Mouse (Mus musculus) lung, embryonic 15.5 days (tissue): Measurements from ENCODE around the gene Cadps2. TPM values are rescaled to one million over a fixed set of nuclear protein-coding genes. Genes with fewer than 3 reads are reported as not detected.

Experiments used
- ATAC-seq: fragments of 200-750 bp; cut with Nextera tagmentation; 2 replicates; pipeline ENCODE4 v1.8.0; 2017; ENCODE audit warnings: moderate number of reproducible peaks, borderline replicate concordance; ENCODE audit not compliant: low FRiP score, low TSS enrichment; ENCODE audit errors: extremely low read depth
- H3K27ac ChIP-seq: fragments of 300-500 bp; sonication (generic); 2 replicates; pipeline ENCODE4 v1.5.1; 2015; ENCODE audit warnings: moderate library complexity, mild to moderate bottlenecking, inconsistent platforms
- H3K27me3 ChIP-seq: fragments of 300-500 bp; sonication (generic); 2 replicates; pipeline ENCODE4 v1.6.1; 2015; ENCODE audit warnings: inconsistent platforms
- H3K36me3 ChIP-seq: fragments of 300-500 bp; sonication (generic); 2 replicates; pipeline ENCODE4 v1.6.1; 2015; ENCODE audit warnings: inconsistent platforms
- H3K4me1 ChIP-seq: fragments of 300-500 bp; sonication (generic); 2 replicates; pipeline ENCODE4 v1.6.1; 2015; ENCODE audit warnings: inconsistent platforms
- H3K4me2 ChIP-seq: fragments of 300-500 bp; sonication (generic); 2 replicates; pipeline ENCODE4 v1.6.1; 2015; ENCODE audit warnings: inconsistent platforms, mild to moderate bottlenecking, moderate library complexity
- H3K4me3 ChIP-seq: fragments of 300-500 bp; sonication (generic); 2 replicates; pipeline ENCODE4 v1.5.1; 2015; ENCODE audit warnings: mild to moderate bottlenecking, inconsistent platforms
- H3K9ac ChIP-seq: fragments of 300-500 bp; sonication (generic); 2 replicates; pipeline ENCODE4 v1.6.1; 2015; ENCODE audit warnings: inconsistent platforms
- H3K9me3 ChIP-seq: fragments of 300-500 bp; sonication (generic); 2 replicates; pipeline ENCODE4 v1.6.1; 2016; ENCODE audit warnings: inconsistent platforms
- WGBS: fragments of 180-500 bp; shearing (Covaris S2); methylation state at CpG from one replicate; pipeline ENCODE4 v1.1.7; 2015; 5-methylcytosine and 5-hydroxymethylcytosine counted together
- polyA plus RNA-seq: library from polyadenylated mRNA; unstranded; fragments of >200 nt; fragmentation: Nextera tagmentation; extraction: Ambion mirVana; gene quantifications from 2 replicates; pipeline ENCODE4 v1.2.1, GENCODE M21; 2015

The Cadps2 gene
- polyA plus RNA-seq, 1 experiment from 2014 or later, result 7.9 TPM

DNA sequence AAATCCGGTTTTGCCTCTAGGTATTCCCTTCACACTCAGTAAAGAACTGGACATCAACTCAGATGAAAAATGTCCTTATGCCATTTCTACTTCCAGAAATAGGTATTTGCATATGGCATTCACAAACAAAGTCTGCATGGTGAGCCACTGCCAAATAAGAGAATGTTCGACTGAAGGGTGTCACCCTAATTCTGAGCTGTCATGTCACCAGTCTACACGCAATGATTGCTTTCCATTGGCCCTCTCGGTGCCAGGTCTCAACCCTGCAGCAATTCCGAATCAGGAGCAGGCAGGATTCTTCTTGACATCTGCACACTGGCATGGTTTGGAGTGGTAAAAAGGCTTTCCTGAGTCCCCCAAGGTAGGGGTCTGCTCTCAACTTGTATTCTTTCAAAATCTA, 316.7 kb downstream of the Cadps2 start:
- Histone ChIP-seq H3K4me1 (no peaks in the 10 kb centered on the region), H3K9ac (no peak overlapping the region), H3K27me3 (no peaks in the 10 kb centered on the region), H3K4me3 (no peak overlapping the region), H3K4me2 (no peak overlapping the region), H3K36me3 (no peaks in the 10 kb centered on the region), H3K27ac (no peak overlapping the region), H3K9me3 (no peaks in the 10 kb centered on the region)
- no peak for ATAC-seq
- WGBS, result 89% methylated on average over 5 of the region's 5 CpGs

DNA sequence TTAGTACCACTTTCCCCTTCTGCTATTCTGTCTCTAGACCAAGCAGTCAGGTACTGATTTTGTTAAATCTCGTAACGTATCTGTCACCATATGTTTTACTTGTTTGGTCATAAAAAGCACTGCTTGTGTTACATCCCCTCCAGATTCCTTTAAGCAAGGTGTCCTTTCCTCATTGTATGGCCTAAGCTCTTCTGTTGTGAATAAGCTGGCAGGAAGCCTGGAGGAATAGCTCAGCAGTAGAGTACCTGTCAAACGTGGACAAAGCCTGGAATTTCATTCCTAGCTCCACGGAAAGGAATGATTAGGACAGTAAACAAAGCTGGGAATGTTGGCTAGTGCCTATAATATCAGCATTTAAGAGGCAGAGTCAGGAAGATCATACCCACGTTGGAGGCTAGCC, 340.6 kb downstream of the Cadps2 start:
- Histone ChIP-seq H3K27me3 (no peaks in the 10 kb centered on the region), H3K27ac (no peak overlapping the region), H3K9ac (no peak overlapping the region), H3K4me2 (no peak overlapping the region), H3K4me3 (no peak overlapping the region), H3K36me3 (no peaks in the 10 kb centered on the region), H3K9me3 (no peaks in the 10 kb centered on the region), H3K4me1 (no peaks in the 10 kb centered on the region)
- ATAC-seq, result no peak
- WGBS, result 39% methylated on average over 5 of the region's 5 CpGs

DNA sequence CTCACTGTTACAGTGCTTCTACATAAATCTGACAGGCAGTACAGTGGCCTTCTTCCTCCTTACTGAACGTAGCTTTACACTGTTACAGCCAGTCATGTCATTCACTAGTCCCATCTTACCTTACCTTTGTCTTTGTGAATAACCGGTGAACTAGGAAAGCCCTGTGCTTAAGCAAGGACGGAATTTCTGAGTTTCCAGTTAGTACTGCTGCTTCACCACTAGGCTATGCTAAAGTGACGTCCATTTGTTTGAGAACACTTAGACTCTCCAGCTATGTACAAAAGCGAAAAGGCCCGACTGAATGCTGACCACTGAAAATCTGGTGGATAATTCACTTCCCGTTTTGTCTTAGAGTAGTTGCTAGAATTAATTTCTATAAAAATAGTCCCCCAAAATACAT, 347.4 kb downstream of the Cadps2 start:
- H3K4me3 ChIP-seq, result no peak overlapping the region
- no peak overlapping the region for H3K27ac ChIP-seq
- no peaks in the 10 kb centered on the region for H3K9me3 ChIP-seq
- H3K4me2 ChIP-seq, result no peak overlapping the region
- H3K36me3 ChIP-seq, result no peaks in the 10 kb centered on the region
- H3K4me1 ChIP-seq, result no peaks in the 10 kb centered on the region
- H3K9ac ChIP-seq, result no peak overlapping the region
- H3K27me3 ChIP-seq, result no peaks in the 10 kb centered on the region
- no peak for ATAC-seq
- 28% methylated on average over 7 of the region's 7 CpGs for WGBS

DNA sequence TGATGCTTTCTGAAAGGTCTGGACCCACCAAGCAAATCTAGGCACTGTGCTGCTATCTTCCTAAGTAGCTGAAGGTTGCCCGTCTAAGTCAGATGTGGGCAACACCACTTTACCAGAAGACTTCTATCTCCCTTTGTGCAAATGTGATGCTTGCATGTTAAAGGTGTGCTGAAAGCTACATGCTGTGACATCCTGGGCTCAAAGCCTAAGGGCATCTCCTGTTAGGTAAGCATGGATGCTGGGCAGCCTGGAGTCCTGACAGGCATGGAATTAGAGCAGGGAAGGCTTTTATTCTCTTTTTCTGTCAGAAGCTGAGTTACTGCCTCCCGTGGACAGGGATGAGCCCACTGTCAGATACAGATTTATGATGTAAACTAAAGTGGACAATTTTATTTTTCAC, 348.8 kb downstream of the Cadps2 start:
- H3K4me1 ChIP-seq, result no peaks in the 10 kb centered on the region
- H3K9me3 ChIP-seq, result no peaks in the 10 kb centered on the region
- no peak overlapping the region for H3K4me2 ChIP-seq
- H3K27me3 ChIP-seq, result no peaks in the 10 kb centered on the region
- no peak for ATAC-seq
- 67% methylated on average over 2 of the region's 2 CpGs for WGBS
- no peak overlapping the region for H3K27ac ChIP-seq
- H3K9ac ChIP-seq, result no peak overlapping the region
- no peak overlapping the region for H3K4me3 ChIP-seq
- H3K36me3 ChIP-seq, result no peaks in the 10 kb centered on the region

DNA sequence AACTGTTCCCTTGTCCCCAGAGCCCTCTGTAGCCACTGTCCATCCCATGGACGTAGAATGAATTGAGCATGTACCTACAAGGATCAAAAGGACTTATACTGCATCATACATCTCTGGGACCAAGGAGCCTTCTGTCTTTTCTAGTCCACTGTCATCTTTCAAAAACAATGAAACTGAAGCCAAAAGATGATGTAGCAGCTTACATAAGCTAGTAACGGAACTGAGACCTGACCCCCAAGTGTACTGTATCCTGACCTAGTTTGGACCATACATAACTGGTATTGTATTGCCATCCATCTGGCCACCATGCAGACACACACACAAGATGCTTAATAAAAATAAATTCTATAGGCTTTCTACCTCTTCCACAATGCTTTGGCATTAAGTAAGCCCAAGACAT, 350.2 kb downstream of the Cadps2 start:
- no peaks in the 10 kb centered on the region for H3K9me3 ChIP-seq
- H3K27ac ChIP-seq, result no peak overlapping the region
- no peaks in the 10 kb centered on the region for H3K36me3 ChIP-seq
- H3K4me3 ChIP-seq, result no peak overlapping the region
- H3K9ac ChIP-seq, result no peak overlapping the region
- no peaks in the 10 kb centered on the region for H3K27me3 ChIP-seq
- H3K4me2 ChIP-seq, result no peak overlapping the region
- 68% methylated on average over 2 of the region's 2 CpGs for WGBS
- ATAC-seq, result no peak
- H3K4me1 ChIP-seq, result no peaks in the 10 kb centered on the region

DNA sequence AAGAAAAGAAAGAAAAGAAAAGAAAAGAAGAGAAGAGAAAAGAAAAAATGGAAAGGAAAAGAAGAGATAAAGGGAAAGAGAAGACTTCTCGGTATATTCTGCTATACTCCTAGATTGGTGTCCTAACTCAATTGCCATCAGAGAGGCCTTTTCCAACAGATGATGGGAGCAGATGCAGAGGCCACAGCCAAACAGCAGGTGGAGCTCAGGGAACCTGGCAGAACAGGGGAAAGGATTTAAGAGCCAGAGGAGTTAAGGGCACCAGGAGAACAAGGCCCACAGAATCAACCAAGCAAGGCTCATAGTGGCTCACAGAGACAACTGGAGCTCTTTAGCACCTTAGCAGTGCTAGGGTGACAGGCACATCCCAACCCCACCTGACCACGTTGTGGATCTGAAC, 366.5 kb downstream of the Cadps2 start:
- no peaks in the 10 kb centered on the region for H3K4me1 ChIP-seq
- no peaks in the 10 kb centered on the region for H3K9me3 ChIP-seq
- no peak overlapping the region for H3K4me3 ChIP-seq
- WGBS, result 57% methylated on average over 2 of the region's 2 CpGs
- H3K27ac ChIP-seq, result no peak overlapping the region
- no peak for ATAC-seq
- H3K4me2 ChIP-seq, result no peak overlapping the region
- no peak overlapping the region for H3K9ac ChIP-seq
- H3K36me3 ChIP-seq, result no peaks in the 10 kb centered on the region
- no peaks in the 10 kb centered on the region for H3K27me3 ChIP-seq

DNA sequence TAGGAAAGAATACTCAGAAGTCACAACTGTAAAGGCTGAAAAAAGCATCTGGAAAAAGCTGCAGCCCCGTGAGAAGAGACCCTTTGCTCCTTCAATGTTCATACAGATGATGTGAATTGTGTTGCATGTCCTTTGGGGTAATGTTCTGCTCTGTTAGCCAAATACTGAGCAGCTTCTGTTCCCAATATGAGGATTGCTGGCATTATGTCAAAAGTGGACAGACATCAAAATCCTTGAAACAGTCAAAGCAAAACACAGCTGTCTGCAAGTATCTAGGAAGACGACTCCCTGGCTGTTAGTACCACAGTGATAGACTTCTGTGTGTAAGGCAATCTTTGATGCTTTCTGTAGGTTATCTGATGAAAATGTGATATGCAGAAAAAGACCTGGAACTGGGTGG, 367.4 kb downstream of the Cadps2 start:
- Histone ChIP-seq H3K4me2 (no peak overlapping the region), H3K9ac (no peak overlapping the region), H3K4me1 (no peaks in the 10 kb centered on the region), H3K27ac (no peak overlapping the region), H3K4me3 (no peak overlapping the region), H3K9me3 (no peaks in the 10 kb centered on the region), H3K27me3 (no peaks in the 10 kb centered on the region), H3K36me3 (no peaks in the 10 kb centered on the region)
- ATAC-seq, result no peak
- 45% methylated on average over 2 of the region's 2 CpGs for WGBS

DNA sequence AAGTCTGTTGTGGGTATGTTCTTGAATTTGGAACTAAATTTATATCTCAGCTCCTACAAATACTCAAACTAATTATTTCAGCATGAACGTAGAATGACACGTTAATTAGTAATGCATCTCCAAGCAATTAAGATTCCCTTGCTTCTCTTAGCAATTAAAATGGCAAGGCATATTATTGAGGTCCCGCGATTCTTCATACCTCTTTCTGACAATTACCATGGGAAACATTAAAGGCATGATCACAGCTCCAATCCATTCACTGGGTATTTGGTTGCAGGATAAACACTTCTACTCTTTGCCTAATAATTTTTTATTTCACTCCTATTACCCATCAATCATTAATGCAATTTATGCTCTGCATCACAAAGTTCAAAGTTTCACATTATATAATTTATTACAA, 371.3 kb downstream of the Cadps2 start:
- H3K9ac ChIP-seq, result no peak overlapping the region
- no peaks in the 10 kb centered on the region for H3K4me1 ChIP-seq
- 94% methylated on average over 4 of the region's 4 CpGs for WGBS
- no peaks in the 10 kb centered on the region for H3K36me3 ChIP-seq
- no peak for ATAC-seq
- no peak overlapping the region for H3K27ac ChIP-seq
- no peak overlapping the region for H3K4me3 ChIP-seq
- H3K4me2 ChIP-seq, result no peak overlapping the region
- no peaks in the 10 kb centered on the region for H3K27me3 ChIP-seq
- H3K9me3 ChIP-seq, result no peaks in the 10 kb centered on the region

DNA sequence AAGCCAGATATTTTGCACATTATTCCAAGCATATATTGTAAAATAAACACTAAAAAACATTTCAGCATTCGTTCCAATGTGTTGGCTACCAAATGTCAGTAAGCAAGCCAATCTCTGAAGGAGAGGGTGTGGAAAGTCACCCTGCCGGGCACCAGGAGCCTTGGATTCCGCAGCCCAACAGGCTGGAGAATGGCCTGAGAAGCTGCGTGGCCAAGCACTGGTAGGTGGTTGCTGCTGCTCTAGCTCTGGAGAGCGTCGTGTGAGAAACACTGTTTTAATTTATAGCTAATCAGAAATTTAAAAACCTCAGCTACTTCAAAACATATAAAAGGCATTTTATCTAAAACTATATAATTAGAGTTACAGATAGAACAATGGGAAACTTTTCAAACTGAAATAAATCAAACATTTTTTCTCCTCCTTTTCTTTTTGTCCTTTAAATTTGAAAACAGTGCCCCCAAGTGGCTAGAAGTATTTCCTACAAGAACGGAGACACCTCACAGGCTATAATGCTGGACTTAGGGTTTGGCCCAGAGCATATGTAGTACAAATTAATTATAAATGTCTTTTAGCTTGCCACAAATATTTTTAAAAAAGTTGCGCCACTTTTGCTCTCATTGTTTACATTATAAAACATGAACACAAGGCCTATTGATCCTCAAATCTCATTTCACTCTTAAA, 376.5 kb downstream of the Cadps2 start:
- Histone ChIP-seq H3K9ac (no peak overlapping the region), H3K4me1 (no peaks in the 10 kb centered on the region), H3K9me3 (no peaks in the 10 kb centered on the region), H3K27me3 (no peaks in the 10 kb centered on the region), H3K4me2 (no peak overlapping the region), H3K27ac (no peak overlapping the region), H3K36me3 (no peaks in the 10 kb centered on the region), H3K4me3 (no peak overlapping the region)
- 21% methylated on average over 8 of the region's 8 CpGs for WGBS
- ATAC-seq, result no peak

DNA sequence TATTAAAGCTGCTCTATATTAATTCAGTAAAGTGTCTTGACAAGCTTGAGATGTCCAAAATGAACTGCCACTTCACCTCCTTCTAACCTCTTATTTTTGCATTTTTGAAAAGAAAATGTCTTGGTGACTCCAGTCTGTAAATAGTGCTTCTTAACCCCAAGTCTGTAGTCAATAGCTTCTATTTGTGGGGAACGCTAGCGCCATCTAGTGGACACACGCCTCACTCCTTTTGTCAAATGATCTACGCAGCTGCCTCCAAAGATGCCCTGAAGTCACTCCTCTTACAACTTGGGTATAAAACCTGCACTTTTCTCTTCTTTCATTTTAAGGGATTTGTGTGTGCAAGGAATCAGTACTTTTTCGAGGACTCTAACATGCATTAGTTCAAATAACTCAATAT, 381.5 kb downstream of the Cadps2 start:
- H3K4me1 ChIP-seq, result no peaks in the 10 kb centered on the region
- WGBS, result 3% methylated on average over 5 of the region's 5 CpGs
- no peak overlapping the region for H3K9ac ChIP-seq
- H3K4me2 ChIP-seq, result no peak overlapping the region
- no peak for ATAC-seq
- H3K27me3 ChIP-seq, result no peaks in the 10 kb centered on the region
- no peak overlapping the region for H3K4me3 ChIP-seq
- no peaks in the 10 kb centered on the region for H3K36me3 ChIP-seq
- no peak overlapping the region for H3K27ac ChIP-seq
- no peaks in the 10 kb centered on the region for H3K9me3 ChIP-seq

DNA sequence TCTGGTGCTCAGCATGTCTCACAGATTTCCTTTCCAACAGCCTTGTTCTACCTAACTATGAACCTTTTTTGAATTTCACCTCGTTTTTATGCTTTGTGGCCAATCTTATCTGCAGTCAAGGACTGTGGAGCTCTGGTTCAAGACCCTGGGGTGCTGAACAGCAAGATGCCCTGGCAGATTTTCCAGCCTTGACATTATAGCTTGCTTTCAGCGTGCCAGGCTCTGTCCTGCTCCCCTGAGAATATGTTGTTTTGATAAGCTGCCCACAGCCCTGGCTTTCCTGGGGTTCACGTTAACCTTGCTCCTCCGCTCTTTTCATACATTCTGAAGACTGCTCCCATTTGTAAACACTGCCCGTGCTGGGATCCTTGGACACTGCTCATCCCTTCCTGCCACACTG, 385.3 kb downstream of the Cadps2 start:
- Histone ChIP-seq H3K9ac (no peak overlapping the region), H3K4me3 (no peak overlapping the region), H3K4me1 (no peaks in the 10 kb centered on the region), H3K4me2 (no peak overlapping the region), H3K9me3 (no peaks in the 10 kb centered on the region), H3K36me3 (no peaks in the 10 kb centered on the region), H3K27ac (no peak overlapping the region), H3K27me3 (no peaks in the 10 kb centered on the region)
- no peak for ATAC-seq
- 45% methylated on average over 5 of the region's 5 CpGs for WGBS

DNA sequence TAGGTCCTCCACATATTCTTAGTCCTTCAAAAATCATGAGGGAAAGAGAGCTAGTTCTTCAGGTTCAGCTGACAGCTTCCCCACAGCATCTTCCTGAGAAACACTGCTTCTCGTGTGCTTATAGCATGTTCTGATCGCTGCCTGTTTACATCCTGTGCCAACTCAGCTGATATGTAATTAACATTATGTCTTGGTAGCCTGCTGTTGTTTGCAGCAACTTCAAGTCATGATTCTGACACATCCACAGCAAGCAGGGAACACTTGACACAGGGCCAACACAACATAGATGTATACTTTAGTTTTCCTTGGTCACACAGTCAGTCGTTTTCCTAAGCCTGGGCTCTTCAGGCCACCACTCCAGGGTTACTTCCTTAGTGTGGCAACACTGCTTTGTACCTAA, 399.3 kb downstream of the Cadps2 start:
- Histone ChIP-seq H3K27me3 (no peaks in the 10 kb centered on the region), H3K4me1 (no peaks in the 10 kb centered on the region), H3K9ac (no peak overlapping the region), H3K9me3 (no peaks in the 10 kb centered on the region), H3K4me3 (no peak overlapping the region), H3K36me3 (no peaks in the 10 kb centered on the region), H3K4me2 (no peak overlapping the region), H3K27ac (no peak overlapping the region)
- no peak for ATAC-seq
- 41% methylated on average over 3 of the region's 3 CpGs for WGBS
